Mouse (Mus musculus) spleen, adult 12 weeks (tissue): ENCODE results near the gene Gm20521.
A peak's percentile ranks its signal among the peaks of the same experiment; 100 is the strongest.
"Not testable (repeated sequence)": the region's sequence is repeated elsewhere in the genome, so short reads cannot be mapped to it uniquely, and the experiment has no call there.

ENCODE experiments used
- DNase-seq: peaks from one replicate; pipeline ENCODE4 v3.0.0; 2022; ENCODE audit warnings: low spot score

Gm20521 gene

DNA sequence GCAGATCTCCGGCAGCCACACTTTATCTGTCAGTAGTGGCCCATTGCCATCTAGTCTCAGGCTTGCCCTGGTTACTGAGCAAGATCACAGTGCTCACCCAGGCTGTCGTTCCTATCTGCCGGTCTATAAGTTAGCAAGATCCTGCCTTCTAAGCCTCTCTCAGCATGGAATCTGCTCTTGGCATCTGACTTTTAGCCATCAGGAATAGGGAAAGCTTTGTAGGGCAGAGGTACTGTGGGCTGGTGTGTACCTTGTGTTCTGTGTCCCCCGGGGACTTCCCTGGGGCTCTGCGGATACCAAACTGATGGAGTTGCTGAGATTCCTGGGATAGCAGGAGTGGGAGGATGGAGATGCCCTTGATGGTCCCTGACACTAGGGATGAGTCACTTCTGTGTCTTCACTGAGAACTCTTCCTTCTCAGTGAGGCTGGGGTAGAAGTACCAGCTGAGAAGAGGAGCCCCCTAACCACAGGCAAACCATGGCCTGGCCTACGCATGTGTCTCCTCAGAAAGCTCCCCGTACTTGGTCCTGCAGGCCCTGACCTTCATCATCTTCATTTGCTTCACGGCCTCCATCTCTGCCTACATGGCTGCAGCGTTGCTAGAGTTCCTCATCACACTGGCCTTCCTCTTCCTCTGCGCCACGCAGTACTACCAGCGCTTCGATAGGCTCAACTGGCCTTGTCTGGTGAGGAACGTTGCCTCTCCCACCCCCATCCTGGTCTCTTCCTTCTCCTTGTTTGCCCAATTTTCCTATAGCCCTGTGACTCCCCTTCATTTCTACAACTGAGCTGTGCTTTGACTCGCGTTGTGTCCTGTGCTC lies 54.3 kb downstream of the Gm20521 start:
- no peak for DNase-seq

- DNase-seq, result no peak
Measured at GRCm38 (mm10) chr14:54938431-54939219, 55.4 kb downstream of the Gm20521 start.

- DNase-seq, result peak; percentile 9
Measured at GRCm38 (mm10) chr14:54939434-54940175, 56.4 kb downstream of the Gm20521 start.

GRCm38 (mm10) chr14:54940176-54940530 lies 56.9 kb downstream of the Gm20521 start:
- DNase-seq, result no peak

DNA sequence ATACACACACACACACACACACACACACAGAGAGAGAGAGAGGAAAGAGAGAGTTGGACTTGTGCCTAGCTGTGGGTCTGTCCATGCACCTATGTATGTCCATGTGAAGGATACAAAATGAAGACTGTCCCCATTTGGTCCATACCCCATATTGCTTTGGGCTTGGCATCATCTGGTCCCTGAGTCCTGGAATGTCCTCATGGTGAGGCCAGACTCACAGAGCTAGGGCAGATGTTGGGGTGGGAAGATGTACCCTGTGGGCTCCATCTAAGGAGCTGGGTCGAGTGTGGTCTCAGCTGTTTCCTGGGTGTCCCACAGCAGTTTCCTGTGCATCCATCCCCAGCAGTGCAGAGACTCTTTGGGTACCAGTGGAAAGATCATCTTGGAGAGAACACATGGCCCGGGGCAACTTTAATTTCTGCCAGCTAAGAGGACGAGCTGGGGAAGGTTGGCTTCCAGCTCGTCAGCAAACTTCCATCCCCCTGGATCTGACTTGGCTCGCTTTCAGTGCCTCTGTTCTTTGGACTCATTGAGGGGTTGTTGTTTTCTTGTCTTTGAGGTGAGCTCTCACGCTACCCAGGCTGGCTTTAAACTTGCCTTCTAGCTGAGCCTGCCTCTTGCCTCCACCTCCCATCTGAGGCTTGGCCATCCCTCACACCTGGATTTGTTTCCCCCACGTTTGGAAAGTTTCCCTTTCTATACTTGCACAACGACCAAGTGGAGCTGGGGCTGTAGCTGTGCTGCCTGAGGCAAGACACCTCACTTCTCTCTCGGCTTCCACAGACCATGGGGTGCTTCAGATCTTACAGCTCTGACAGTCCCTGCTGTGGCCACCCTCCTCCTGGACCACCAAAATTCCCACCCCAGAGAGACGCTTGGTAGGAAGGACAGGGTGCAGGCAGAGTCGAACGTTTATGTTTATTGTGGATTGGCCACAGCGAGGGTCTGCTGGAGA lies 58.1 kb downstream of the Gm20521 start:
- DNase-seq, result no peak

- DNase-seq, result no peak
Measured at GRCm38 (mm10) chr14:54942479-54942878, 59.2 kb downstream of the Gm20521 start.

- no peak for DNase-seq
Measured at GRCm38 (mm10) chr14:54943971-54944370, 60.7 kb downstream of the Gm20521 start.

- DNase-seq, result no peak
Measured at GRCm38 (mm10) chr14:54944939-54945338, 61.7 kb downstream of the Gm20521 start.

DNA sequence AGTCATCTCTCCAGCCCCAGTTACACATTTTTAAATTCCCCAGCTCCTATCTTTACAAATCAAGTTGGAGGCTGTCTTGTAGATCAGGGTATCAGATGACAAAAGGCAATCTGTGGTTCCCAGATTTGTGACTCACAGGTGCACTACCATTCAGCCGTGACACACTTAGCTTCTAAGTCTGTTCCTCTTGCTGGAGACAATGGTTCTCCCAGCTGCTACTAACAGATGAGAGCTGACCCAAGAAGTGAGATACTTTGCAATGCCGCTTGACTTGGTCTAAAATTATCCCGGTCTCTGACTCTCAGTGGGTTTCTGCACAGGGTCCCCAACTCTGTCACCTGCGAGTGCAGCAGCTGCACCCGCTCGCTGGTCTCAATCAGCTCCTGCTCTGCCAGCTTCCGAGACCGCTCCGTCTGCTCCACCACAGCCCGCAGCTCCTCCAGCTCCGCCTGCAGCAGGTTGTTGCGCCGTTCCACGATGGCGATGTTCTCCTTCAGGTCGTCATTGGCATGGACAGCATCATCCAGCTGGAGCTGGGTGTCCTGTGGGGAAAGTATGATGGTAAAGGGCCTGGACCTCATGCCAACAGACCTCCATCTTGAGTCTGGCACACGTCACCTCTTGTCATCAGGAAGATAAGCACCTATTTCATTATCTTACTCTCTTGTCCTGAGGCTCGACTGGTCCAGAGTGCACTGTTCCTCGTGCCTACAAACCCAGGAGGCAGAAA lies 62.9 kb downstream of the Gm20521 start:
- no peak for DNase-seq

DNA sequence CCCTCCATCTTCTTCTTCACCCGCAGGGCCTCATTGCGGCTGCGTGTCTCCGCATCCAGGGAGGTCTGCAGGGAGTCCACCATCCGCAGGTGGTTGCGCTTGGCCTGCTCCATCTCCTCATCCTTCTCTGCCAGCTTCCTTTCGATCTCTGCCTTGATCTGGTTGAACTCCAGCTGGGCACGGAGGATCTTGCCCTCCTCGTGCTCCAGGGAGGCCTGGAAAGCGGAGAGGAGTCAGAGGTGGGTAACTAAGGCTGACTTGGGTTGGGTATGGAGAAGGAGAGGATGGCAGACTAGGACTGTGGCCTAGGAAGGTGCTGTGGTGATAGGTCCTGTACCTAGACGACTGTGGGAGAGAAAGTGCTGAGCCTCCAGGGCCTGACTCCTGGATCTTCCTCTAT lies 63.8 kb downstream of the Gm20521 start:
- DNase-seq, result not testable (repeated sequence)
